Mouse (Mus musculus) neural tube, embryonic 14.5 days (tissue): ENCODE data around the gene Arsk. TPM values are rescaled to one million over a fixed set of nuclear protein-coding genes. Genes with fewer than 3 reads are reported as not detected.
A peak's percentile ranks its signal among the peaks of the same experiment; 100 is the strongest.

ENCODE experiments used
- ATAC-seq: fragments of 200-750 bp; cut with Nextera tagmentation; 2 replicates; pipeline ENCODE4 v1.8.0; 2017; ENCODE audit warnings: low read depth, mild to moderate bottlenecking, moderate TSS enrichment, moderate library complexity
- H3K27ac ChIP-seq: fragments of 300-500 bp; sonication (generic); 2 replicates; pipeline ENCODE4 v1.5.1; 2014; ENCODE audit warnings: low read depth, mild to moderate bottlenecking, control low read depth, low read length, moderate library complexity, mixed read lengths
- H3K27me3 ChIP-seq: fragments of 300-500 bp; sonication (generic); 2 replicates; pipeline ENCODE4 v1.6.1; 2014; ENCODE audit warnings: low read length; ENCODE audit not compliant: control insufficient read depth, insufficient read depth
- H3K36me3 ChIP-seq: fragments of 300-500 bp; sonication (generic); 2 replicates; pipeline ENCODE4 v1.6.1; 2014; ENCODE audit warnings: low read length, mixed read lengths; ENCODE audit not compliant: control insufficient read depth, insufficient read depth
- H3K4me1 ChIP-seq: fragments of 300-500 bp; sonication (generic); 2 replicates; pipeline ENCODE4 v1.6.1; 2014; ENCODE audit warnings: low read length; ENCODE audit not compliant: control insufficient read depth, insufficient read depth
- H3K4me2 ChIP-seq: fragments of 300-500 bp; sonication (generic); 2 replicates; pipeline ENCODE4 v1.6.1; 2014; ENCODE audit warnings: mild to moderate bottlenecking, low read depth, low read length, control low read depth
- H3K4me3 ChIP-seq: fragments of 300-500 bp; sonication (generic); 2 replicates; pipeline ENCODE4 v1.5.1; 2014; ENCODE audit warnings: low read depth, low read length, control low read depth, mixed read lengths
- H3K9ac ChIP-seq: fragments of 300-500 bp; sonication (generic); replicated peaks from 2 replicates; pipeline ENCODE4 v1.6.1; 2014; ENCODE audit warnings: low read depth, mild to moderate bottlenecking, control low read depth, low read length, mixed read lengths
- H3K9me3 ChIP-seq: fragments of 300-500 bp; sonication (generic); 2 replicates; pipeline ENCODE4 v1.6.1; 2016; ENCODE audit warnings: low read length; ENCODE audit not compliant: control insufficient read depth
- WGBS: fragments of 180-500 bp; shearing (Covaris S2); extraction: QIAGEN DNeasy Blood & Tissue Kit; methylation state at CpG from one replicate; pipeline ENCODE4 v1.1.7; 2014; 5-methylcytosine and 5-hydroxymethylcytosine counted together
- polyA plus RNA-seq: library from polyadenylated mRNA; unstranded; fragments of >200 nt; fragmentation: Nextera tagmentation; extraction: Ambion mirVana; gene quantifications from 2 replicates; pipeline ENCODE4 v1.2.1, GENCODE M21; 2014

Gene Arsk
- 5.4 and 6.9 TPM in 2 replicates for polyA plus RNA-seq

GRCm38 (mm10) chr13:76098493-76099303, at the start of gene Arsk, which contains the start of gene Ttc37:
Gene Arsk, minus strand, starts transcription at chr13:76098660.
Gene Ttc37, plus strand, starts transcription at chr13:76098734.
- Histone ChIP-seq H3K9me3 (no peaks in the 10 kb centered on the region), H3K27me3 (no peaks in the 10 kb centered on the region), H3K4me1 (peaks cover 4% of the 10 kb centered on the region; the same call in 1 of the 2 replicates), H3K4me3 (peak within 1 kb of the TSS; percentile 66), H3K27ac (peak within 1 kb of the TSS; percentile 46), H3K36me3 (no peaks in the 10 kb centered on the region), H3K4me2 (peak within 1 kb of the TSS; percentile 66), H3K9ac (peak within 1 kb of the TSS; percentile 51)
- under 1% methylated on average over 34 of the region's 34 CpGs for WGBS
- ATAC-seq, result peak; percentile 97

GRCm38 (mm10) chr13:76141117-76141808, 42.8 kb upstream of the Arsk start:
- peaks cover 19% of the 10 kb centered on the region for H3K36me3 ChIP-seq

GRCm38 (mm10) chr13:76138862-76139261, 40.4 kb upstream of the Arsk start:
- H3K36me3 ChIP-seq, result peaks cover 36% of the 10 kb centered on the region
- H3K27me3 ChIP-seq, result no peaks in the 10 kb centered on the region
- H3K4me2 ChIP-seq, result no peak overlapping the region
- ATAC-seq, result no peak
- no peak overlapping the region for H3K27ac ChIP-seq
- no peaks in the 10 kb centered on the region for H3K9me3 ChIP-seq
- H3K4me3 ChIP-seq, result no peak overlapping the region
- 90% methylated on average over 3 of the region's 3 CpGs for WGBS
- no peak overlapping the region for H3K9ac ChIP-seq
- no peaks in the 10 kb centered on the region for H3K4me1 ChIP-seq

More at GRCm38 (mm10) chr13:76141117-76141808, 42.8 kb upstream of the Arsk start:
- H3K27ac ChIP-seq, result no peak overlapping the region
- ATAC-seq, result no peak
- no peak overlapping the region for H3K4me3 ChIP-seq
- H3K27me3 ChIP-seq, result no peaks in the 10 kb centered on the region
- WGBS, result 92% methylated on average over 12 of the region's 12 CpGs
- H3K9ac ChIP-seq, result no peak overlapping the region
- H3K9me3 ChIP-seq, result no peaks in the 10 kb centered on the region
- H3K4me1 ChIP-seq, result no peaks in the 10 kb centered on the region
- no peak overlapping the region for H3K4me2 ChIP-seq

GRCm38 (mm10) chr13:76132415-76132814, 34.0 kb upstream of the Arsk start:
- Histone ChIP-seq H3K4me1 (no peaks in the 10 kb centered on the region), H3K4me2 (no peak overlapping the region), H3K9me3 (no peaks in the 10 kb centered on the region), H3K27me3 (no peaks in the 10 kb centered on the region), H3K4me3 (no peak overlapping the region), H3K9ac (no peak overlapping the region), H3K36me3 (peaks cover 46% of the 10 kb centered on the region), H3K27ac (no peak overlapping the region)
- WGBS, result 83% methylated on average over 4 of the region's 4 CpGs
- no peak for ATAC-seq

GRCm38 (mm10) chr13:76128799-76129198, 30.3 kb upstream of the Arsk start:
- 93% methylated on average over 4 of the region's 4 CpGs for WGBS
- Histone ChIP-seq H3K27me3 (no peaks in the 10 kb centered on the region), H3K9ac (no peak overlapping the region), H3K4me2 (no peak overlapping the region), H3K9me3 (no peaks in the 10 kb centered on the region), H3K4me1 (no peaks in the 10 kb centered on the region), H3K4me3 (no peak overlapping the region), H3K27ac (no peak overlapping the region), H3K36me3 (peaks cover 53% of the 10 kb centered on the region)
- ATAC-seq, result no peak

GRCm38 (mm10) chr13:76109069-76109824, 10.8 kb upstream of the Arsk start:
- Histone ChIP-seq H3K27me3 (no peaks in the 10 kb centered on the region), H3K9me3 (no peaks in the 10 kb centered on the region), H3K4me2 (no peak overlapping the region), H3K4me1 (no peaks in the 10 kb centered on the region), H3K4me3 (no peak overlapping the region), H3K36me3 (peaks cover 13% of the 10 kb centered on the region; the same call in 1 of the 2 replicates), H3K9ac (no peak overlapping the region), H3K27ac (no peak overlapping the region)
- ATAC-seq, result no peak
- WGBS, result 86% methylated on average over 18 of the region's 18 CpGs

GRCm38 (mm10) chr13:76101989-76102388, 3.5 kb upstream of the Arsk start:
- Histone ChIP-seq H3K4me3 (no peak overlapping the region), H3K36me3 (no peaks in the 10 kb centered on the region), H3K4me2 (no peak overlapping the region), H3K4me1 (peaks cover 4% of the 10 kb centered on the region; the same call in 1 of the 2 replicates), H3K9me3 (no peaks in the 10 kb centered on the region), H3K27ac (no peak overlapping the region), H3K27me3 (no peaks in the 10 kb centered on the region), H3K9ac (no peak overlapping the region)
- 98% methylated on average over 2 of the region's 2 CpGs for WGBS
- no peak for ATAC-seq

- no peaks in the 10 kb centered on the region for H3K9me3 ChIP-seq
- H3K36me3 ChIP-seq, result no peaks in the 10 kb centered on the region
- no peaks in the 10 kb centered on the region for H3K27me3 ChIP-seq
- ATAC-seq, result peak; percentile 86
- peak overlapping the region; percentile 57 for H3K4me2 ChIP-seq
- H3K9ac ChIP-seq, result peak overlapping the region; percentile 43
- H3K4me3 ChIP-seq, result peak overlapping the region; percentile 66
- 4% methylated on average over 16 of the region's 16 CpGs for WGBS
- peaks cover 4% of the 10 kb centered on the region; the same call in 1 of the 2 replicates for H3K4me1 ChIP-seq
- peak overlapping the region; percentile 46 for H3K27ac ChIP-seq
These were observed 356 bp downstream of the Arsk start for GRCm38 (mm10) chr13:76098116-76098492.
